Mouse (Mus musculus): ENCODE results near the gene Vps41. TPM values are rescaled to one million over a fixed set of nuclear protein-coding genes. Genes with fewer than 3 reads are reported as not detected.

The Vps41 gene
- total and polyA plus RNA-seq, 3 experiments, result 2.4 to 106 (median 93.7) TPM

DNA sequence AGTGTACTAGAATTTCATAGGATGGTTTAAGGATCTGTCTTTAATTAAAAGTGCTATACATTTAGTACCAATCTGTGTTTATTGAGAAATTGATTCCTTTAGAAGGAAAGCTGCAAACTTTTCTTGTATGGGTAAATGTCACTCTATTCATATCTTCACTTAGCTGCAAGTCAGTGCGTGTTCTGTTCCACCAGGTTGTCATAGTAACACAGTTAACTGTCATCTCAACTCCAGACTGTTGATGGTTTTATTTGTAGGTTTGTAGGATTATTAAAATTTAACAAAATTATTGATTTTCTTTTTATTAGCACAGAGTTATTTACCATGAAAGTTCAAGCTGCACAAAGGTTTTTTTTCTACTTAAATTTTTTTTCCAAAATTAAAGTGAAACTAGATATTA lies 19.5 kb downstream of the Vps41 start:
- ATAC-seq (ENCODE audit: extremely low read depth, insufficient number of reproducible peaks, low FRiP score, poor library complexity, severe bottlenecking), result no peak
- no peak for TF ChIP-seq CTCF (IDR thresholded peaks at IDR 0.05; ENCODE audit: low read depth, low read length)
- no peak for TF ChIP-seq TAL1 (conservative IDR thresholded peaks at IDR 0.05; ENCODE audit: low read depth, low read length)
- no peak for TF ChIP-seq GATA1 (IDR thresholded peaks at IDR 0.05; ENCODE audit: borderline replicate concordance, low read length)
- TF ChIP-seq POLR2AphosphoS5 (IDR thresholded peaks at IDR 0.05; ENCODE audit: insufficient replicate concordance, low read depth, low read length), result no peak
- TF ChIP-seq GATA2 (IDR thresholded peaks at IDR 0.05; ENCODE audit: borderline replicate concordance, low read depth, low read length), result no peak

DNA sequence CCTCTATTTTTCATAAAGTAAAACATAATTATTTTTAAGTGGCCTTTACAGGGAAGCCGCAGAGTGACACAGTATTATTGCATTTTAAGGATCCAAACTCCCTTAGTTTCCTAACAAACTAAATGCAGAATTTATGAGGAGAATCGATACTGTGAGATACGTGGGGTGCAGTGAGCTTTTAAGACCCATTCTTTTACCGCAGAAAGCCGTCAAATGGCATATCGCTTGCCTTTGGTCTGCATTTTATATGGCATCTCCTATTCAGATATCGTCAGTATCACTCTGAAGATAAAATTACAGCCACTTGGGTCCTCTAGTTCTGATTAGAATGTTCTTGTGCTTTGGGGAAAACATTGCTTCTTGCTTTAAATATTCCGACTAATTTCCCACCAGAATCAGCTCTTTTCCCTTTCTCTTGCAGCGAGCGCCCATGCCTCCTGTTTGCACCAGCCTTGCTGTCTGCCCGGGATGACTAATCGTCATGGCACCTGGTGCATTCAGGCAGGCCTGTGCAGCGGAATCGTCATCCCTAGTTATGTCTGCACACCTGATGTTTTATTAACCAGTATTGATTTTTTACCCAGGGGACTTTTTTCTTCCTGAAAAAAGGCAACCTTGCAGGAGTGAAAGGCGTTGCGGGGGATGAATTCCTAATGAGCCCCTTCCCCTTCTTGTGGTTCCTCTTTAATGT lies 26.6 kb downstream of the Vps41 start:
- no peak for ATAC-seq (ENCODE audit: extremely low read depth, insufficient number of reproducible peaks, low FRiP score, poor library complexity, severe bottlenecking)
- TF ChIP-seq CTCF (IDR thresholded peaks at IDR 0.05; ENCODE audit: low read depth, low read length) (no peak), TAL1 (conservative IDR thresholded peaks at IDR 0.05; ENCODE audit: low read depth, low read length) (no peak), GATA2 (IDR thresholded peaks at IDR 0.05; ENCODE audit: borderline replicate concordance, low read depth, low read length) (no peak), GATA1 (IDR thresholded peaks at IDR 0.05; ENCODE audit: borderline replicate concordance, low read length) (no peak), POLR2AphosphoS5 (IDR thresholded peaks at IDR 0.05; ENCODE audit: insufficient replicate concordance, low read depth, low read length) (no peak)
- Histone ChIP-seq H3K36me3 (replicated peaks) (peaks cover 42% of the 10 kb centered on the region), H3K9me3 (replicated peaks) (no peaks in the 10 kb centered on the region), H3K4me1 (ENCODE audit: insufficient read depth, low read depth, low read length) (no peaks in the 10 kb centered on the region), H3K27me3 (ENCODE audit: insufficient read depth, low read length) (no peaks in the 10 kb centered on the region), H3K4me3 (ENCODE audit: low read depth, low read length) (no peak overlapping the region)
- DNase-seq (ENCODE audit: low spot score), result no peak

More for the DNA sequence above, 19.5 kb downstream of the Vps41 start:
- no peak for DNase-seq (ENCODE audit: low spot score)
- no peaks in the 10 kb centered on the region for H3K9me3 ChIP-seq (replicated peaks)
- no peaks in the 10 kb centered on the region for H3K27me3 ChIP-seq (ENCODE audit: insufficient read depth, low read length)
- peaks cover 13% of the 10 kb centered on the region for H3K4me1 ChIP-seq (ENCODE audit: insufficient read depth, low read depth, low read length)
- H3K4me3 ChIP-seq (ENCODE audit: low read depth, low read length), result no peak overlapping the region
- H3K36me3 ChIP-seq (replicated peaks), result peaks cover 27% of the 10 kb centered on the region

DNA sequence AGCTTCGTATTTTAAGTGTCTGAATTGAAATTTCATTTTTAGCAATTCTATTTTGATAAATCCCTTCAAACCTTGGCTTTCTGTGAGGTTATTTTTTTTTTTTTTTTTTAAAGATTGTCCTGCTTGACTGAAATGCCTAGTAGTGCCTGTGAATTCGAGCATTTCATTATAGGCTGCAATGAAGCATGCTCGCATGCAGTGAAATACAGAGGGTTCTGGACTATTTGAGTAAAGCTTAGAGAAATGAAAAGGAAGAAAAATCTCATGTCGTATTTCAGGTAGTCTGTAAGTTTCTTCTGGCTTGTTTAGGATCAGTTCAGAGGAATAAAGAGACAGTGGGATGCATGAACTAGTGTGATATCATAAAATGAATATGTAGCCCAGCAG lies 27.2 kb downstream of the Vps41 start:
- Histone ChIP-seq H3K27me3 (ENCODE audit: insufficient read depth, low read length) (no peaks in the 10 kb centered on the region), H3K4me3 (ENCODE audit: low read depth, low read length) (no peak overlapping the region), H3K36me3 (replicated peaks) (peaks cover 41% of the 10 kb centered on the region), H3K9me3 (replicated peaks) (no peaks in the 10 kb centered on the region), H3K4me1 (ENCODE audit: insufficient read depth, low read depth, low read length) (no peaks in the 10 kb centered on the region)
- DNase-seq (ENCODE audit: low spot score) (no peak), ATAC-seq (ENCODE audit: extremely low read depth, insufficient number of reproducible peaks, low FRiP score, poor library complexity, severe bottlenecking) (no peak)
- no peak for TF ChIP-seq CTCF (IDR thresholded peaks at IDR 0.05; ENCODE audit: low read depth, low read length)
- no peak for TF ChIP-seq POLR2AphosphoS5 (IDR thresholded peaks at IDR 0.05; ENCODE audit: insufficient replicate concordance, low read depth, low read length)
- no peak for TF ChIP-seq GATA1 (IDR thresholded peaks at IDR 0.05; ENCODE audit: borderline replicate concordance, low read length)
- TF ChIP-seq GATA2 (IDR thresholded peaks at IDR 0.05; ENCODE audit: borderline replicate concordance, low read depth, low read length), result no peak
- TF ChIP-seq TAL1 (conservative IDR thresholded peaks at IDR 0.05; ENCODE audit: low read depth, low read length), result no peak

DNA sequence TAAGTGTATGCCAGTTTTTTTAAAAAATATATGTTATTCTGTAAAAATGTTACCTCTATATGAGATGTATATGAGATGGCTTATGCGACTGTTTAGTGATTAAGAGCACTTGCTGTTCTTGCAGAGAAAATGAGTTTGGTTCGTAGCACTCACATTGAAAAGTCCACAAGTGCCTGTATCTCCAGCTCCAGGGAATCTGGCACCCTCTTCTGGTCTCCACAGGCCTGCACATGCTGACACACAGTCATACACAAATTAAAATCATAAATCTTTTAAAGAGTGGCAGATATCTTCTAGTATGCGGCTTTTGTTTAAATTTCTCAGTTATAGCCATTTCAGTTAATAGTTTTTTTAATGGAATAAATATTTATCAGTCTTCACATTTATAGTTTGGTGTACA lies 40.9 kb downstream of the Vps41 start:
- Histone ChIP-seq H3K36me3 (replicated peaks) (peaks cover 4% of the 10 kb centered on the region), H3K4me3 (ENCODE audit: low read depth, low read length) (no peak overlapping the region), H3K4me1 (ENCODE audit: insufficient read depth, low read depth, low read length) (no peaks in the 10 kb centered on the region), H3K9me3 (replicated peaks) (no peaks in the 10 kb centered on the region), H3K27me3 (ENCODE audit: insufficient read depth, low read length) (no peaks in the 10 kb centered on the region)
- TF ChIP-seq GATA1 (IDR thresholded peaks at IDR 0.05; ENCODE audit: borderline replicate concordance, low read length) (no peak), POLR2AphosphoS5 (IDR thresholded peaks at IDR 0.05; ENCODE audit: insufficient replicate concordance, low read depth, low read length) (no peak), GATA2 (IDR thresholded peaks at IDR 0.05; ENCODE audit: borderline replicate concordance, low read depth, low read length) (no peak), CTCF (IDR thresholded peaks at IDR 0.05; ENCODE audit: low read depth, low read length) (no peak), TAL1 (conservative IDR thresholded peaks at IDR 0.05; ENCODE audit: low read depth, low read length) (no peak)
- DNase-seq (ENCODE audit: low spot score) (no peak), ATAC-seq (ENCODE audit: extremely low read depth, insufficient number of reproducible peaks, low FRiP score, poor library complexity, severe bottlenecking) (no peak)

DNA sequence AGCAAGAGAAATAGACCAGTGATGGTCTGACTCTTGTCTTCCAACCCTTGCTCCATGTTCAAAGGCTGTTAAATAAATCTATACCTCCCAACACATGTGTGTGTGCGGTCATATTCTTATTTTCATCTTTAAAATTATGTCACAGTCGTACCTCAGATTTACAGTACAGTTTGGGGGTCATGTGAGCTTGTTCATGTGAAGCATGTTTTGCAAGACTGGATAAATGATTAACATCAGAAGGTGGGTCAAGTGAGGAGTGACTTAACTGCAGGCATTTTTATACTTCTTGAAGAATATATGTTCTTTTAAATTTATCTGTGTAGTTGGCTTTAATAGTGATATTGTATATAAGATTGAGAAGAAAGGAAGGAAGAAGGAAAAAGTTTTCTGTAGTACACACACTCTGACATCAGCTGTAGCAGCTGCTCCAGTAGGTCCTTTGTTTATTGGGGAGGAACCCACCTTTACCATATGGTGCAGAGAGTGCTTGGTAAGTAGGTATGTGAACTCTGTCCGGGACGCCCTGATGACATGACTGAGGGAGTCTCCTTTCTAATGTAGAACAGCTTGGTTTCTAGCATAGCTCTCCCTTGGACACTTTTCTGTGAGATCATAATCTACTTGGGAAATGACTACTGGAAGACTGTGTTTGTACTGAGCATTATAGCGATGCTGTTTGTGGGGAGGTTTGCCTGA lies 42.4 kb downstream of the Vps41 start:
- ATAC-seq (ENCODE audit: extremely low read depth, insufficient number of reproducible peaks, low FRiP score, poor library complexity, severe bottlenecking) (no peak), DNase-seq (ENCODE audit: low spot score) (no peak)
- TF ChIP-seq POLR2AphosphoS5 (IDR thresholded peaks at IDR 0.05; ENCODE audit: insufficient replicate concordance, low read depth, low read length) (no peak), CTCF (IDR thresholded peaks at IDR 0.05; ENCODE audit: low read depth, low read length) (no peak), GATA2 (IDR thresholded peaks at IDR 0.05; ENCODE audit: borderline replicate concordance, low read depth, low read length) (no peak), TAL1 (conservative IDR thresholded peaks at IDR 0.05; ENCODE audit: low read depth, low read length) (no peak), GATA1 (IDR thresholded peaks at IDR 0.05; ENCODE audit: borderline replicate concordance, low read length) (no peak)
- no peaks in the 10 kb centered on the region for H3K27me3 ChIP-seq (ENCODE audit: insufficient read depth, low read length)
- H3K36me3 ChIP-seq (replicated peaks), result peaks cover 4% of the 10 kb centered on the region
- H3K4me3 ChIP-seq (ENCODE audit: low read depth, low read length), result no peak overlapping the region
- H3K4me1 ChIP-seq (ENCODE audit: insufficient read depth, low read depth, low read length), result no peaks in the 10 kb centered on the region
- H3K9me3 ChIP-seq (replicated peaks), result no peaks in the 10 kb centered on the region

DNA sequence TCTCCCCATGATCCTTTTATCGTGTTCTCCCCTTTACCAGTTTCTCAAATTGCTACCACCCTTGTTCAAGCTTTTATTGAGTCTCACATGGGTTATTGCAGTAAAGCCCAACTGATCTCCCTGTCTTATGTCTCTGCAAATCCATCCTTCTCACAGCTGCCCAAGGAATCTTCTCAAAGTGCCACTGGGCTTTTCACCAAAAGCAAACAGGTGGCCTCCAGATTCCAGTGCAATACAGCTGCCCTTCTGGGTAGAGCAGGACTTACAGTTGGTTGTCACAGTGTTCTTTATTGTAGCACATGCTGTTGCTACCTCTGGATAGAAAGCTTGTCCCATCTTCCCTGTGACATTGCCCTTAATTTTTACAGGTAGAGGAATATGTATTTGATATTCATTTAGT lies 44.4 kb downstream of the Vps41 start:
- Histone ChIP-seq H3K36me3 (replicated peaks) (peaks cover 6% of the 10 kb centered on the region), H3K4me3 (ENCODE audit: low read depth, low read length) (no peak overlapping the region), H3K9me3 (replicated peaks) (no peaks in the 10 kb centered on the region), H3K4me1 (ENCODE audit: insufficient read depth, low read depth, low read length) (no peaks in the 10 kb centered on the region), H3K27me3 (ENCODE audit: insufficient read depth, low read length) (no peaks in the 10 kb centered on the region)
- no peak for ATAC-seq (ENCODE audit: extremely low read depth, insufficient number of reproducible peaks, low FRiP score, poor library complexity, severe bottlenecking)
- no peak for DNase-seq (ENCODE audit: low spot score)
- no peak for TF ChIP-seq POLR2AphosphoS5 (IDR thresholded peaks at IDR 0.05; ENCODE audit: insufficient replicate concordance, low read depth, low read length)
- TF ChIP-seq GATA2 (IDR thresholded peaks at IDR 0.05; ENCODE audit: borderline replicate concordance, low read depth, low read length), result no peak
- no peak for TF ChIP-seq CTCF (IDR thresholded peaks at IDR 0.05; ENCODE audit: low read depth, low read length)
- no peak for TF ChIP-seq GATA1 (IDR thresholded peaks at IDR 0.05; ENCODE audit: borderline replicate concordance, low read length)
- TF ChIP-seq TAL1 (conservative IDR thresholded peaks at IDR 0.05; ENCODE audit: low read depth, low read length), result no peak
